Mouse (Mus musculus) forebrain, embryonic 13.5 days (tissue): ENCODE measurements at regions not wholly inside any gene's neighbourhood (a gene's known extent, or its start where the extent isn't known, plus 50 kb on each side); places are given as distances from the start of the nearest gene placed in this dataset.
A peak's percentile ranks its signal among the peaks of the same experiment; 100 is the strongest.

Source experiments
- ATAC-seq: fragments of 200-750 bp; cut with Nextera tagmentation; 2 replicates; pipeline ENCODE4 v1.8.0; 2017
- H3K27ac ChIP-seq: fragments of 300-500 bp; sonication (generic); 2 replicates; pipeline ENCODE4 v1.5.1; 2015; ENCODE audit warnings: inconsistent platforms, mild to moderate bottlenecking, moderate library complexity
- H3K27me3 ChIP-seq: fragments of 300-500 bp; sonication (generic); 2 replicates; pipeline ENCODE4 v1.6.1; 2015; ENCODE audit warnings: mild to moderate bottlenecking, inconsistent platforms
- H3K36me3 ChIP-seq: fragments of 300-500 bp; sonication (generic); 2 replicates; pipeline ENCODE4 v1.6.1; 2015; ENCODE audit warnings: mild to moderate bottlenecking, inconsistent platforms; ENCODE audit not compliant: poor library complexity, severe bottlenecking
- H3K4me1 ChIP-seq: fragments of 300-500 bp; sonication (generic); 2 replicates; pipeline ENCODE4 v1.6.1; 2015; ENCODE audit warnings: inconsistent platforms
- H3K4me2 ChIP-seq: fragments of 300-500 bp; sonication (generic); 2 replicates; pipeline ENCODE4 v1.6.1; 2015; ENCODE audit warnings: inconsistent platforms, mild to moderate bottlenecking, moderate library complexity
- H3K4me3 ChIP-seq: fragments of 300-500 bp; sonication (generic); 2 replicates; pipeline ENCODE4 v1.5.1; 2015; ENCODE audit warnings: mild to moderate bottlenecking, inconsistent platforms
- H3K9ac ChIP-seq: fragments of 300-500 bp; sonication (generic); 2 replicates; pipeline ENCODE4 v1.6.1; 2015; ENCODE audit warnings: mild to moderate bottlenecking, inconsistent platforms
- H3K9me3 ChIP-seq: fragments of 300-500 bp; sonication (generic); replicated peaks from 2 replicates; pipeline ENCODE4 v1.6.1; 2016; ENCODE audit warnings: inconsistent platforms
- WGBS: fragments of 180-500 bp; shearing (Covaris S2); methylation state at CpG from one replicate; pipeline ENCODE4 v1.1.7; 2015; 5-methylcytosine and 5-hydroxymethylcytosine counted together

GRCm38 (mm10) chr1:42755958-42756357, 60.4 kb downstream of the Pou3f3 start:
- H3K4me1 ChIP-seq = no peaks in the 10 kb centered on the region
- H3K36me3 ChIP-seq = no peaks in the 10 kb centered on the region
- no peak for ATAC-seq
- no peak overlapping the region for H3K9ac ChIP-seq
- H3K4me3 ChIP-seq = no peak overlapping the region
- no peak overlapping the region for H3K27ac ChIP-seq
- no peaks in the 10 kb centered on the region for H3K9me3 ChIP-seq
- 87% methylated on average over 5 of the region's 5 CpGs for WGBS
- no peaks in the 10 kb centered on the region for H3K27me3 ChIP-seq
- H3K4me2 ChIP-seq = no peak overlapping the region

- Histone ChIP-seq H3K9me3 (no peaks in the 10 kb centered on the region), H3K27me3 (no peaks in the 10 kb centered on the region), H3K27ac (no peak overlapping the region), H3K4me2 (no peak overlapping the region), H3K9ac (no peak overlapping the region), H3K4me3 (no peak overlapping the region), H3K4me1 (no peaks in the 10 kb centered on the region), H3K36me3 (no peaks in the 10 kb centered on the region)
- no peak for ATAC-seq
These were observed 60.9 kb downstream of the Pou3f3 start for GRCm38 (mm10) chr1:42756497-42756896.

GRCm38 (mm10) chr1:42763447-42763846, 67.9 kb downstream of the Pou3f3 start:
- H3K27ac ChIP-seq = no peak overlapping the region
- H3K4me3 ChIP-seq = no peak overlapping the region
- no peaks in the 10 kb centered on the region for H3K36me3 ChIP-seq
- no peak overlapping the region for H3K4me2 ChIP-seq
- no peak for ATAC-seq
- no peaks in the 10 kb centered on the region for H3K27me3 ChIP-seq
- peaks cover 10% of the 10 kb centered on the region; the same call in 1 of the 2 replicates for H3K4me1 ChIP-seq
- WGBS = 80% methylated on average over 2 of the region's 2 CpGs
- H3K9ac ChIP-seq = no peak overlapping the region
- no peaks in the 10 kb centered on the region for H3K9me3 ChIP-seq

DNA sequence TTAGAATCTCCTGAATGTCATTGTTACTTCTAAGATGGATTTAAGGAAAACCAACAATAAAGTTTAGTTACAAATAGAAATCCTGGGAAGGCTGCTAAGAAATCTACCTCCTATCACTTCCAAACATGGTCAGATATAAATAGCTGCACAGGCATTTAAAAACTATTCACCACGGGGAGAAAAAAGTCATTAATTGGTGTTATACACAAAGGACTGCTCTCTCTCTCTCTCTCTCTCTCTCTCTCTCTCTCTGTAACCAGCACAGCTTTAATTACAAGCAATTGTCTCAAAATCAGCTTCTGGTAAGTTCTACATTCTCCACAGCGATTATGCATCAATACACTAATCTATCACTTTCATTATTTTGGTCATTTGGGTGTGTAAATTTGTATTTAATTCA, 68.5 kb downstream of the Pou3f3 start:
- H3K4me2 ChIP-seq = no peak overlapping the region
- H3K36me3 ChIP-seq = no peaks in the 10 kb centered on the region
- H3K27me3 ChIP-seq = no peaks in the 10 kb centered on the region
- no peak overlapping the region for H3K9ac ChIP-seq
- no peak overlapping the region for H3K27ac ChIP-seq
- no peak for ATAC-seq
- 11% methylated on average over 2 of the region's 2 CpGs for WGBS
- peaks cover 10% of the 10 kb centered on the region; the same call in 1 of the 2 replicates for H3K4me1 ChIP-seq
- no peaks in the 10 kb centered on the region for H3K9me3 ChIP-seq
- no peak overlapping the region for H3K4me3 ChIP-seq

DNA sequence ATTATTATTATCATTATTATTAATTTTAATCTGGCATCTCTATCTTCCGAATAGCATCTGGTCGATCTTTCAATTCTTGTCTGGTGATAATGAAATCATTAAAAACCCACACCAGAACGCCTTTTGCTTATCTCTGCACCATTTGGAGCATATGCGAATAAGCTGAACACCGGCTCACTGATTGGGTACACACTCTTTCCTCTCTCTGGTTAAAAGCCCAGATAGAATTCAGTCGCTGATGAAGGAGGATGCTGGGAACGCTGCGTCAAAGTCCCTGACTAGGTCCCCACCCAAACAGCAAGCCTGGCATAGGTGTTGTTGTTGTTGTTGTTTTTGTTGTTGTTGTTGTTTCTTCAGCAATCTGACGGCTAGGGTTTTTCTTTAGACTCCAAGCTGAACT, 74.5 kb downstream of the Pou3f3 start:
- 86% methylated on average over 9 of the region's 9 CpGs for WGBS
- Histone ChIP-seq H3K27me3 (no peaks in the 10 kb centered on the region), H3K9ac (no peak overlapping the region), H3K4me3 (no peak overlapping the region), H3K9me3 (no peaks in the 10 kb centered on the region), H3K4me2 (no peak overlapping the region), H3K36me3 (no peaks in the 10 kb centered on the region), H3K27ac (no peak overlapping the region), H3K4me1 (no peaks in the 10 kb centered on the region)
- no peak for ATAC-seq

- ATAC-seq = no peak
- WGBS = 83% methylated on average over 6 of the region's 6 CpGs
These were observed 76.4 kb downstream of the Pou3f3 start for GRCm38 (mm10) chr1:42772000-42772399.

GRCm38 (mm10) chr1:42773851-42774464, 77.1 kb upstream of the Mrps9 start:
- no peak overlapping the region for H3K4me2 ChIP-seq
- no peaks in the 10 kb centered on the region for H3K36me3 ChIP-seq
- 0 out of 2 replicates have a peak, but pooled peaks cover 6% of the 10 kb centered on the region for H3K4me1 ChIP-seq
- H3K9ac ChIP-seq = no peak overlapping the region
- no peak overlapping the region for H3K4me3 ChIP-seq
- H3K27ac ChIP-seq = no peak overlapping the region
- no peak for ATAC-seq
- no peaks in the 10 kb centered on the region for H3K9me3 ChIP-seq
- H3K27me3 ChIP-seq = no peaks in the 10 kb centered on the region
- WGBS = 83% methylated on average over 20 of the region's 20 CpGs

More at GRCm38 (mm10) chr1:42772000-42772399, 76.4 kb downstream of the Pou3f3 start:
- 0 out of 2 replicates have a peak, but pooled peaks cover 6% of the 10 kb centered on the region for H3K4me1 ChIP-seq
- no peaks in the 10 kb centered on the region for H3K27me3 ChIP-seq
- no peak overlapping the region for H3K27ac ChIP-seq
- no peak overlapping the region for H3K9ac ChIP-seq
- no peaks in the 10 kb centered on the region for H3K9me3 ChIP-seq
- H3K36me3 ChIP-seq = no peaks in the 10 kb centered on the region
- H3K4me3 ChIP-seq = no peak overlapping the region
- no peak overlapping the region for H3K4me2 ChIP-seq

GRCm38 (mm10) chr1:42774971-42775892, 75.8 kb upstream of the Mrps9 start:
- Histone ChIP-seq H3K4me3 (no peak overlapping the region), H3K27me3 (no peaks in the 10 kb centered on the region), H3K4me1 (peaks cover 8% of the 10 kb centered on the region), H3K9me3 (no peaks in the 10 kb centered on the region), H3K9ac (no peak overlapping the region), H3K4me2 (no peak overlapping the region), H3K27ac (no peak overlapping the region), H3K36me3 (no peaks in the 10 kb centered on the region)
- peak; percentile 78 for ATAC-seq
- WGBS = 76% methylated on average over 7 of the region's 7 CpGs

DNA sequence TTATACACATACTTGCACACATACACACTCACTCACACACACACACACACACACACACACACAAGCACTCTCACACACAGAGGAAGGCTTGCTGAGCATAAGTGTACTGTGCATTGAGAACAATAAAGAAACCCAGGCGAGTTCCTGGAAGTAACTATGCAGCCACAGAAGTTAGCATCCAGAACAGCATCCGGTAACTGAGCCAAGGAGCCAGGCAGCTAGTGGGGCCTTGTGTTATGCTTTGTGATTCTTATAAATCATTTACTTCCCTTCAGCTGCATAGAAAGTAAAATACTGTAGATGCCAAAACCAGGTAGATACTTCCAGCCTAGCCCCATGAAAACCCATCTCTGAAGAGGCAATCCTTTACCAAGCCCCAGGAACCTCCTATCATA, 75.1 kb upstream of the Mrps9 start:
- 0 out of 2 replicates have a peak, but pooled peaks have one; percentile 21 for ATAC-seq
- Histone ChIP-seq H3K9me3 (no peaks in the 10 kb centered on the region), H3K4me2 (no peak overlapping the region), H3K27me3 (no peaks in the 10 kb centered on the region), H3K27ac (no peak overlapping the region), H3K4me3 (no peak overlapping the region), H3K36me3 (no peaks in the 10 kb centered on the region), H3K4me1 (peaks cover 12% of the 10 kb centered on the region), H3K9ac (no peak overlapping the region)
- 82% methylated on average over 2 of the region's 2 CpGs for WGBS

DNA sequence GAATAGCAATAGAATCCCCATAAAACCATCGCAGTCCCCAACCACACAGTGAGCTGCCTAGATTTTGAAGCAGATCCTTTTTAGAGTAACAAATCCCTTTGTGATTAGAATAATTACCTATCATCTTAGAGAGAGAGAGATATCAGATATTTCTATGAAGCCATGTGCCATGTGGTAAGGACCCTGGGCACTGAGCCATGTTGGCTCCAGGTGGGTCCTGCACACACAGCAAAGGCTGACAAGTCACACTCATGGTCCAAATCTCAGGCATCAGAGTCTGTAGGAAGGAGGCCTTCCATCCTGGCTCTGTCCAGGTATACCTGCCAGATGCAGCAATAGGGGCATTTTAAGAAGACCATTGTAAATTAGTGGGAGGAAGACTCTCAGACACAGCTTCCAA, 73.6 kb upstream of the Mrps9 start:
- Histone ChIP-seq H3K4me3 (no peak overlapping the region), H3K27me3 (no peaks in the 10 kb centered on the region), H3K36me3 (no peaks in the 10 kb centered on the region), H3K27ac (no peak overlapping the region), H3K4me1 (peaks cover 12% of the 10 kb centered on the region), H3K4me2 (no peak overlapping the region), H3K9ac (no peak overlapping the region), H3K9me3 (no peaks in the 10 kb centered on the region)
- no peak for ATAC-seq
- WGBS = 84% methylated on average over 1 of the region's 1 CpGs

- H3K4me3 ChIP-seq = no peak overlapping the region
- H3K36me3 ChIP-seq = no peaks in the 10 kb centered on the region
- H3K4me2 ChIP-seq = no peak overlapping the region
- H3K4me1 ChIP-seq = peaks cover 20% of the 10 kb centered on the region
- WGBS = 36% methylated on average over 5 of the region's 5 CpGs
- no peak for ATAC-seq
- no peaks in the 10 kb centered on the region for H3K9me3 ChIP-seq
- H3K27me3 ChIP-seq = no peaks in the 10 kb centered on the region
- no peak overlapping the region for H3K9ac ChIP-seq
- no peak overlapping the region for H3K27ac ChIP-seq
These were observed 71.3 kb upstream of the Mrps9 start for GRCm38 (mm10) chr1:42779761-42780160.

DNA sequence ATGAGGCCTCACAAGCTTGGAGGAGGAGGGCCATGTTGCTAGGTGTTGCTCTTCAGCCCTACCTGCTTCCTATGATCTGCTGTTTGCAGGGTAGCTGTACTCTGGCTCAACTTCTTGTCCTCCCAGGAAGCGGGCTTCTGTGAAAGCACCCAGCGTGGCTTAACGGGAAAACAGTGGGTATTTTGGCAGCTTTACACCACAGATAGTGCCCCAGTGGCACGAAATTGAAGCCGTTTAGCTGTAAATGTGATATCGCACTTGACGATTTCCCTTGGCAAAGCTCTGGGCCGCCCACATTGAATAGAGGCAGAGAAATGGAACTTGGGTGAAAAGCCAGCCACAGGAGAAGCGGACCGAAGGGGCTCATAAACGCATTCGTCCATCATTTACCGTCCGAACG, 70.8 kb upstream of the Mrps9 start:
- no peak overlapping the region for H3K4me3 ChIP-seq
- WGBS = 58% methylated on average over 15 of the region's 15 CpGs
- no peak overlapping the region for H3K27ac ChIP-seq
- H3K9me3 ChIP-seq = no peaks in the 10 kb centered on the region
- H3K4me2 ChIP-seq = no peak overlapping the region
- no peak overlapping the region for H3K9ac ChIP-seq
- no peaks in the 10 kb centered on the region for H3K27me3 ChIP-seq
- no peak for ATAC-seq
- peaks cover 20% of the 10 kb centered on the region for H3K4me1 ChIP-seq
- H3K36me3 ChIP-seq = no peaks in the 10 kb centered on the region
